Mouse (Mus musculus): ENCODE data around the gene Rbm17. TPM values are rescaled to one million over a fixed set of nuclear protein-coding genes. Genes with fewer than 3 reads are reported as not detected.

Rbm17 gene
- polyA plus RNA-seq, 1 experiment: 123 TPM

GRCm38 (mm10) chr2:11535966-11536365 is 68.0 kb downstream of the Rbm17 start:
- TF ChIP-seq GATA1 (IDR thresholded peaks at IDR 0.05; ENCODE audit: borderline replicate concordance, low read length) (no peak), FLI1 (IDR thresholded peaks at IDR 0.05; ENCODE audit: low read length) (no peak)
- peak overlapping the region; percentile 92 for H3K4me3 ChIP-seq (replicated peaks)

More at GRCm38 (mm10) chr2:11535966-11536365, 68.0 kb downstream of the Rbm17 start:
- Histone ChIP-seq H3K27me3 (replicated peaks) (no peaks in the 10 kb centered on the region), H3K36me3 (replicated peaks; ENCODE audit: low read length) (peaks cover 49% of the 10 kb centered on the region), H3K9me3 (no peaks in the 10 kb centered on the region), H3K4me1 (peaks cover 86% of the 10 kb centered on the region)

Other genes starting within 250 kb of the Rbm17 start
- 5.8 and 10.6 TPM in 2 replicates for gene Pfkfb3, start 50.1 kb downstream of the Rbm17 start, polyA plus RNA-seq (2012; ENCODE audit: insufficient read depth, low replicate concordance)
- not detected in 2 replicates for gene Gm17490, start 22.1 kb upstream of the Rbm17 start, polyA plus RNA-seq (2012; ENCODE audit: insufficient read depth, low replicate concordance)
- not detected in 2 replicates for gene Il2ra, start 38.7 kb upstream of the Rbm17 start, polyA plus RNA-seq (2012; ENCODE audit: insufficient read depth, low replicate concordance)
- gene Il15ra, start 101.1 kb upstream of the Rbm17 start, polyA plus RNA-seq (2012; ENCODE audit: insufficient read depth, low replicate concordance): 4.0 and 6.5 TPM in 2 replicates
- gene Fbh1, start 173.4 kb upstream of the Rbm17 start, polyA plus RNA-seq (2012; ENCODE audit: insufficient read depth, low replicate concordance): 0.45 and 4.7 TPM in 2 replicates
- 8.1 and 8.5 TPM in 2 replicates for gene Ankrd16, start 173.7 kb upstream of the Rbm17 start, polyA plus RNA-seq (2012; ENCODE audit: insufficient read depth, low replicate concordance)

Data from megakaryocyte, embryonic 14.5 days (primary cell).